Mouse (Mus musculus): ENCODE data around the gene Sorcs3. TPM values are rescaled to one million over a fixed set of nuclear protein-coding genes. Genes with fewer than 3 reads are reported as not detected.

Gene Sorcs3
- polyA plus RNA-seq, 1 experiment from 2014 or later = 0.48 TPM

- Histone ChIP-seq H3K4me2 (no peak overlapping the region), H3K4me3 (ENCODE audit: low read depth, low read length) (no peak overlapping the region), H3K27ac (ENCODE audit: low read depth, low read length) (no peak overlapping the region), H3K9ac (ENCODE audit: low read depth, low read length) (no peak overlapping the region), H3K4me1 (replicated peaks; ENCODE audit: control insufficient read depth, insufficient read depth, low read length) (no peaks in the 10 kb centered on the region), H3K27me3 (replicated peaks; ENCODE audit: control insufficient read depth, insufficient read depth, low read length) (no peaks in the 10 kb centered on the region), H3K9me3 (ENCODE audit: control insufficient read depth, low read length) (no peaks in the 10 kb centered on the region), H3K36me3 (ENCODE audit: control insufficient read depth, insufficient read depth, low read length) (no peaks in the 10 kb centered on the region)
- DNase-seq (ENCODE audit: low spot score) (no peak), ATAC-seq (replicated peaks; ENCODE audit: low FRiP score) (no peak)
- 78% methylated on average over 6 of the region's 6 CpGs for WGBS
These were observed 131.6 kb downstream of the Sorcs3 start for GRCm38 (mm10) chr19:48337461-48337860.

DNA sequence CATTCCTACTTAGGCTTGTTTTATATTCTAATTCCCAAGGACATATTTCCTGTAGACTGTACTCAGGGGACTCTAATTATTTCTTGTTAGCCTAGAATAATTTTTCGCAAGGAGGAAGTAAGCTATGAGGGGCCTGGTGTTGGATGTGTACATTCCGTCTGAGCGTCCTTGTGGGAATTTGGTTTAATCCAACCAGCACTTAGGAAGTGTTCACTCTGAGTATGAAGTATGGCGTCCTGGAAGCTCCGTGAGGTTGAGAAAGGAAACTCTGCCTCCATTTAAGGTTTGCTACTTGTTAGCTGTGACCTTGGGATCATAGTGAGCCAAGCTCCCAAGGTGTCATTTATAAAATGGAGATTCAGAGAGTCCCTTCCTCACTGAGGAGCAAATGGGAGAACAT is 132.3 kb downstream of the Sorcs3 start:
- 79% methylated on average over 5 of the region's 5 CpGs for WGBS
- H3K36me3 ChIP-seq (ENCODE audit: control insufficient read depth, insufficient read depth, low read length) = no peaks in the 10 kb centered on the region
- no peak overlapping the region for H3K27ac ChIP-seq (ENCODE audit: low read depth, low read length)
- no peaks in the 10 kb centered on the region for H3K27me3 ChIP-seq (replicated peaks; ENCODE audit: control insufficient read depth, insufficient read depth, low read length)
- H3K9ac ChIP-seq (ENCODE audit: low read depth, low read length) = no peak overlapping the region
- H3K4me2 ChIP-seq = no peak overlapping the region
- H3K4me1 ChIP-seq (replicated peaks; ENCODE audit: control insufficient read depth, insufficient read depth, low read length) = no peaks in the 10 kb centered on the region
- DNase-seq (ENCODE audit: low spot score) (no peak), ATAC-seq (replicated peaks; ENCODE audit: low FRiP score) (no peak)
- H3K4me3 ChIP-seq (ENCODE audit: low read depth, low read length) = no peak overlapping the region
- H3K9me3 ChIP-seq (ENCODE audit: control insufficient read depth, low read length) = no peaks in the 10 kb centered on the region

DNA sequence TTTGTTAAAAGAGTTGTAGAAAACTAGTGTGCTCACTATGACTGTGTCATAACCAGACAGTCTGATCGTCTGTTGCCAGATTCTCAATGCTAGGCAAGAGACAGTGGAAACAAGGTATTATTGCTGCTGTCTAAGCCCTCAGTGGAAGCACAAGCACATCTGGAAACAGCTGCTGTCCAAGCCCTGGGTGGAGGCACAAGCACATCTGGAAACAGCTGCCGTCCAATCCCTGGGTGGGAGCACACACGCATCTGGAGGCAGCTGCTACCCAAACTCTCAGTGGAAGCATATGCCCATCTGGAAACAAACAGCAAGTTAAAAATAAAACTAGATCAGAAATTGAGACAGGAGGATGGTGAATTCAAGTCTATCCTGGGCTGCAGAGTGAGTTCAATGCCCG is 136.9 kb downstream of the Sorcs3 start:
- Histone ChIP-seq H3K27me3 (replicated peaks; ENCODE audit: control insufficient read depth, insufficient read depth, low read length) (no peaks in the 10 kb centered on the region), H3K9me3 (ENCODE audit: control insufficient read depth, low read length) (no peaks in the 10 kb centered on the region), H3K4me1 (replicated peaks; ENCODE audit: control insufficient read depth, insufficient read depth, low read length) (no peaks in the 10 kb centered on the region), H3K27ac (ENCODE audit: low read depth, low read length) (no peak overlapping the region), H3K36me3 (ENCODE audit: control insufficient read depth, insufficient read depth, low read length) (no peaks in the 10 kb centered on the region), H3K4me2 (no peak overlapping the region), H3K4me3 (ENCODE audit: low read depth, low read length) (no peak overlapping the region), H3K9ac (ENCODE audit: low read depth, low read length) (no peak overlapping the region)
- no peak for ATAC-seq (replicated peaks; ENCODE audit: low FRiP score)
- no peak for DNase-seq (ENCODE audit: low spot score)
- WGBS = 84% methylated on average over 4 of the region's 4 CpGs

DNA sequence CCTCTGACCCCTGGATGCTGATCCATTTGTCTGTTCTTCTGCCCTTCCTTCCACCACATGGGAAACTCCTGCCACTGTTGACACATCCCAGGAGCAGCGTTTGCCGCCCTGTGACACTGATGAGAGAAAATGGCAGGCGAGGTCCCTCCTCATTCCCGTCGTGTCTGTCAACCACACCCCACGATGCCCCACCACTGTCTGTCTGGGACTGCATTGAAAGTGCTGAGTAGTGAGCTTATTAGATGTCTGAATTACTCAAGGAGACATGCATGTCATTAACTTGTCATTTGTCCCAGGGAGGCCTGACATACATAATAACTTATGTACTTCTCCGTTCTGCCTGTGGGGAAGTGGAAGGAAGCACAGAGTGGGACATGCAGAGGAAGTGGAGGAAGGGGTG is 137.6 kb downstream of the Sorcs3 start:
- no peaks in the 10 kb centered on the region for H3K36me3 ChIP-seq (ENCODE audit: control insufficient read depth, insufficient read depth, low read length)
- ATAC-seq (replicated peaks; ENCODE audit: low FRiP score) (no peak), DNase-seq (ENCODE audit: low spot score) (no peak)
- H3K4me2 ChIP-seq = no peak overlapping the region
- no peaks in the 10 kb centered on the region for H3K9me3 ChIP-seq (ENCODE audit: control insufficient read depth, low read length)
- H3K27ac ChIP-seq (ENCODE audit: low read depth, low read length) = no peak overlapping the region
- H3K4me1 ChIP-seq (replicated peaks; ENCODE audit: control insufficient read depth, insufficient read depth, low read length) = no peaks in the 10 kb centered on the region
- H3K4me3 ChIP-seq (ENCODE audit: low read depth, low read length) = no peak overlapping the region
- H3K27me3 ChIP-seq (replicated peaks; ENCODE audit: control insufficient read depth, insufficient read depth, low read length) = no peaks in the 10 kb centered on the region
- WGBS = 54% methylated on average over 7 of the region's 7 CpGs
- no peak overlapping the region for H3K9ac ChIP-seq (ENCODE audit: low read depth, low read length)

- Histone ChIP-seq H3K4me2 (no peak overlapping the region), H3K4me3 (ENCODE audit: low read depth, low read length) (no peak overlapping the region), H3K4me1 (replicated peaks; ENCODE audit: control insufficient read depth, insufficient read depth, low read length) (no peaks in the 10 kb centered on the region), H3K27me3 (replicated peaks; ENCODE audit: control insufficient read depth, insufficient read depth, low read length) (no peaks in the 10 kb centered on the region), H3K27ac (ENCODE audit: low read depth, low read length) (no peak overlapping the region), H3K9ac (ENCODE audit: low read depth, low read length) (no peak overlapping the region), H3K36me3 (ENCODE audit: control insufficient read depth, insufficient read depth, low read length) (no peaks in the 10 kb centered on the region), H3K9me3 (ENCODE audit: control insufficient read depth, low read length) (no peaks in the 10 kb centered on the region)
- DNase-seq (ENCODE audit: low spot score) = no peak
- WGBS = 74% methylated on average over 5 of the region's 5 CpGs
- no peak for ATAC-seq (replicated peaks; ENCODE audit: low FRiP score)
These were observed 141.3 kb downstream of the Sorcs3 start for GRCm38 (mm10) chr19:48347116-48347515.

- ATAC-seq (replicated peaks; ENCODE audit: low FRiP score) (no peak), DNase-seq (ENCODE audit: low spot score) (no peak)
- no peaks in the 10 kb centered on the region for H3K27me3 ChIP-seq (replicated peaks; ENCODE audit: control insufficient read depth, insufficient read depth, low read length)
- no peak overlapping the region for H3K27ac ChIP-seq (ENCODE audit: low read depth, low read length)
- no peaks in the 10 kb centered on the region for H3K36me3 ChIP-seq (ENCODE audit: control insufficient read depth, insufficient read depth, low read length)
- H3K4me3 ChIP-seq (ENCODE audit: low read depth, low read length) = no peak overlapping the region
- H3K4me2 ChIP-seq = no peak overlapping the region
- H3K9ac ChIP-seq (ENCODE audit: low read depth, low read length) = no peak overlapping the region
- H3K4me1 ChIP-seq (replicated peaks; ENCODE audit: control insufficient read depth, insufficient read depth, low read length) = no peaks in the 10 kb centered on the region
- 46% methylated on average over 2 of the region's 2 CpGs for WGBS
- no peaks in the 10 kb centered on the region for H3K9me3 ChIP-seq (ENCODE audit: control insufficient read depth, low read length)
These were observed 151.0 kb downstream of the Sorcs3 start for GRCm38 (mm10) chr19:48356806-48357205.

GRCm38 (mm10) chr19:48362167-48362566 is 156.3 kb downstream of the Sorcs3 start:
- Histone ChIP-seq H3K27me3 (replicated peaks; ENCODE audit: control insufficient read depth, insufficient read depth, low read length) (no peaks in the 10 kb centered on the region), H3K9ac (ENCODE audit: low read depth, low read length) (no peak overlapping the region), H3K36me3 (ENCODE audit: control insufficient read depth, insufficient read depth, low read length) (no peaks in the 10 kb centered on the region), H3K27ac (ENCODE audit: low read depth, low read length) (no peak overlapping the region), H3K9me3 (ENCODE audit: control insufficient read depth, low read length) (no peaks in the 10 kb centered on the region), H3K4me2 (no peak overlapping the region), H3K4me3 (ENCODE audit: low read depth, low read length) (no peak overlapping the region), H3K4me1 (replicated peaks; ENCODE audit: control insufficient read depth, insufficient read depth, low read length) (no peaks in the 10 kb centered on the region)
- WGBS = 83% methylated on average over 2 of the region's 2 CpGs
- DNase-seq (ENCODE audit: low spot score) (no peak), ATAC-seq (replicated peaks; ENCODE audit: low FRiP score) (no peak)

DNA sequence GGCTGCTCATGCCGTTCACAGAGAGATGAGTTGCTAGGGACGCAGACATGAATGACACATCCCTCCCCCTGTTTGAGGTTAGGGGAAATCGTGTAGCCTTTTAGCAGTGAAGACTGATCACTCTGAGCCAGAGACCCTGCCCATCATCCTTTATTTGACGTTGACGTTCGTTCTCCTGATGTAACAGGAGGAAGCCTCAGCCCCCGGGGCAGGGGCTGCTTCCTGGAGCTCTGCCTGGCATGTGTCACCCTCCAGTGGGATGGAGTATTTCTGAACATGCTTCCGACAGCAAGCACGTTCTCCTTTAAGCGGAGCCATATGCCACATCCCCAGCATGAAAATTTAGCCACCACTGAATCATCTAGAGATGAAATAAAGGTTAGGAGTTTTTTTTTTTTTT is 162.2 kb downstream of the Sorcs3 start:
- H3K9me3 ChIP-seq (ENCODE audit: control insufficient read depth, low read length) = no peaks in the 10 kb centered on the region
- no peak for DNase-seq (ENCODE audit: low spot score)
- no peak overlapping the region for H3K4me2 ChIP-seq
- no peaks in the 10 kb centered on the region for H3K4me1 ChIP-seq (replicated peaks; ENCODE audit: control insufficient read depth, insufficient read depth, low read length)
- no peak overlapping the region for H3K9ac ChIP-seq (ENCODE audit: low read depth, low read length)
- ATAC-seq (replicated peaks; ENCODE audit: low FRiP score) = no peak
- H3K27ac ChIP-seq (ENCODE audit: low read depth, low read length) = no peak overlapping the region
- H3K4me3 ChIP-seq (ENCODE audit: low read depth, low read length) = no peak overlapping the region
- no peaks in the 10 kb centered on the region for H3K27me3 ChIP-seq (replicated peaks; ENCODE audit: control insufficient read depth, insufficient read depth, low read length)
- 55% methylated on average over 10 of the region's 10 CpGs for WGBS
- no peaks in the 10 kb centered on the region for H3K36me3 ChIP-seq (ENCODE audit: control insufficient read depth, insufficient read depth, low read length)

DNA sequence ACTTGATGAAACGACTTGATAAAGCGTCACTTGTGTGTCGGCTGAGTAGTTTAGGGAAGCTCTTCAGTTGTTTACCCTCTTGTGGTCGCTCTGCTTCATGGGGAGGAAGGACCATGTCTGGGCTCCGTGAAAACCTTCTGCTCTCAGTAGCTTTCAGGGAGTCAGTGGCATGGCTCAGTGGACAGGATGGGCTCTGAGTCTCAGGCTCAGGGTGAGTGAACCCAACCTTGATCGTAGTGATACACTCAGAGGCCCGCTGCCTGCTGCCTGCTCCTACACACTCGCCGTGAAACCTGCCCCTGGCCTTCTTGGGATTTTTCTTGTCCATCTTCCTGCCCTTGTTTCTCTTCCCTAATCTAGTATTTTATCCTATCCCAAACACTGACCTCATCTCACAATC is 166.0 kb downstream of the Sorcs3 start:
- H3K27me3 ChIP-seq (replicated peaks; ENCODE audit: control insufficient read depth, insufficient read depth, low read length) = no peaks in the 10 kb centered on the region
- no peaks in the 10 kb centered on the region for H3K36me3 ChIP-seq (ENCODE audit: control insufficient read depth, insufficient read depth, low read length)
- H3K4me2 ChIP-seq = no peak overlapping the region
- no peak overlapping the region for H3K4me3 ChIP-seq (ENCODE audit: low read depth, low read length)
- no peaks in the 10 kb centered on the region for H3K4me1 ChIP-seq (replicated peaks; ENCODE audit: control insufficient read depth, insufficient read depth, low read length)
- WGBS = 67% methylated on average over 9 of the region's 9 CpGs
- ATAC-seq (replicated peaks; ENCODE audit: low FRiP score) (no peak), DNase-seq (ENCODE audit: low spot score) (no peak)
- no peak overlapping the region for H3K9ac ChIP-seq (ENCODE audit: low read depth, low read length)
- no peaks in the 10 kb centered on the region for H3K9me3 ChIP-seq (ENCODE audit: control insufficient read depth, low read length)
- no peak overlapping the region for H3K27ac ChIP-seq (ENCODE audit: low read depth, low read length)

Data from liver, embryonic 11.5 days (tissue).